Mouse (Mus musculus): Measurements from ENCODE around the gene Sh2b2. TPM values are rescaled to one million over a fixed set of nuclear protein-coding genes. Genes with fewer than 3 reads are reported as not detected.
A peak's percentile ranks its signal among the peaks of the same experiment; 100 is the strongest.

Sh2b2 gene
- polyA plus RNA-seq, 1 experiment from 2014 or later = 5.0 TPM

DNA sequence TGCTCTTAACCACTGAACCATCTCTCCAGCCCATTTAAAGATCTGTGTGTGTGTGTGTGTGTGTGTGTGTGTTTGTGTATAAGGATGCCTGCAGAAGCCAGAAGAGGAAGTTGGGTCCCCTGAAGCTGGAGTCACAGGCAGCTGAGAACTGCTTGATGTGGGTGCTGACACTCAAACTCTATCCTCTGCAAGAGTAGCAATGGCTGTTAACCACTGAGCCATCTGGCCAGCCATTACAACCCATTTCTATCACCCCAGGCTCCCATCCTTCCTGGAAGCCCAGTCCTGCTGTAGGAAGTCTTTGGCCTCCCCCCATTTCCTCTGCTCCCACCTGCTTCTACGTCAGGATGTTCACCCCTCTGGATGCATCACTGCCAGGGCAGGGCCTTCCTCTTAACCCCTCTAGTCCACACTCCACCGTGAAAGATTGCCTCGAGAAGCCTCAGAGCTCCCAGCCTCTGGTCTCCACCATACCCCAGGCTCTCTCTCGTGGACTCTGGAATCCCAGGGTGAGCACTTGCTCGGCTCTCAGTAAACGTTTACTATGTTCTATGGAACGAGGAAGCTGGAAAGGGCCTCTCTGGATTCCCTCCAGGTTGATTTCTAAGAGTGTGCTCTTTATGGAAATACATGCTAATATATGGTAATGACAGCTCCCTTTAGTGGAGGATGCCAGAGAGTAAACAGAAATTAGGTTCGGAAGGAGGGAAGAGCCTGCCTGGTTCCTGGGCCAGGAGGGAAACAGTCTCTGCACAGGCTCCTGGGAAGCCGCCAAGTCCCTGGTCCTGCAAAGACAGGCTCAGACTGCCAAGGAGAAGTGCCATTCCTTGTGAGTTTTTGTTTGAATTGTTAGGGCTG, 72.5 kb downstream of the Sh2b2 start:
- H3K36me3 ChIP-seq = peaks cover 12% of the 10 kb centered on the region
- H3K4me1 ChIP-seq = peaks cover 22% of the 10 kb centered on the region
- no peaks in the 10 kb centered on the region for H3K9me3 ChIP-seq (replicated peaks)
- WGBS = 49% methylated on average over 9 of the region's 9 CpGs
- H3K9ac ChIP-seq = no peak overlapping the region
- no peaks in the 10 kb centered on the region for H3K27me3 ChIP-seq
- no peak for ATAC-seq (replicated peaks; ENCODE audit: low FRiP score)
- no peak overlapping the region for H3K4me3 ChIP-seq (replicated peaks)
- H3K4me2 ChIP-seq = no peak overlapping the region
- H3K27ac ChIP-seq = no peak overlapping the region

DNA sequence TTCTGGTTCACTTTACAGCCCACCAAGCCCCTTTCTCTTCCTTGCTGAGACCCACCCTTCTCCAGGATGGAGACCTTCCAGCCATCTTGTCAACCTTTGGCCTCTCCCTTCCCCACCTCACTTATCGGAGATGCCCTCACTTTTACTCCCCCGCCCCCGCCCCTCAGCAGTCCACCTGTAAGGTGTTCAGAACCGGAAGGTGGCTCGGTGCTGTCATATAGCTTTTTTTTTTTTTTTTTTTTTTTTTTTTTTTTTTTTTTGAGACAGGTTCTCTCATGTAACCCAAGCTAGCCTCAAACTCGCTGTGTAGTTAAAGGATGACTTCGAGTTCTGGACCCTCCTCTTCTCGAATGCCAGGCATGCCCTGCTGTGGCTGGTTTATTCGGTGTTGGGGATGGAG, 73.4 kb downstream of the Sh2b2 start:
- Histone ChIP-seq H3K9me3 (replicated peaks) (0 out of 2 replicates have a peak, but pooled peaks cover 4% of the 10 kb centered on the region), H3K27ac (no peak overlapping the region), H3K4me3 (replicated peaks) (no peak overlapping the region), H3K36me3 (peaks cover 3% of the 10 kb centered on the region; the same call in 1 of the 2 replicates), H3K27me3 (no peaks in the 10 kb centered on the region), H3K4me1 (peaks cover 22% of the 10 kb centered on the region), H3K9ac (no peak overlapping the region), H3K4me2 (no peak overlapping the region)
- WGBS = 77% methylated on average over 9 of the region's 9 CpGs
- ATAC-seq (replicated peaks; ENCODE audit: low FRiP score) = no peak

DNA sequence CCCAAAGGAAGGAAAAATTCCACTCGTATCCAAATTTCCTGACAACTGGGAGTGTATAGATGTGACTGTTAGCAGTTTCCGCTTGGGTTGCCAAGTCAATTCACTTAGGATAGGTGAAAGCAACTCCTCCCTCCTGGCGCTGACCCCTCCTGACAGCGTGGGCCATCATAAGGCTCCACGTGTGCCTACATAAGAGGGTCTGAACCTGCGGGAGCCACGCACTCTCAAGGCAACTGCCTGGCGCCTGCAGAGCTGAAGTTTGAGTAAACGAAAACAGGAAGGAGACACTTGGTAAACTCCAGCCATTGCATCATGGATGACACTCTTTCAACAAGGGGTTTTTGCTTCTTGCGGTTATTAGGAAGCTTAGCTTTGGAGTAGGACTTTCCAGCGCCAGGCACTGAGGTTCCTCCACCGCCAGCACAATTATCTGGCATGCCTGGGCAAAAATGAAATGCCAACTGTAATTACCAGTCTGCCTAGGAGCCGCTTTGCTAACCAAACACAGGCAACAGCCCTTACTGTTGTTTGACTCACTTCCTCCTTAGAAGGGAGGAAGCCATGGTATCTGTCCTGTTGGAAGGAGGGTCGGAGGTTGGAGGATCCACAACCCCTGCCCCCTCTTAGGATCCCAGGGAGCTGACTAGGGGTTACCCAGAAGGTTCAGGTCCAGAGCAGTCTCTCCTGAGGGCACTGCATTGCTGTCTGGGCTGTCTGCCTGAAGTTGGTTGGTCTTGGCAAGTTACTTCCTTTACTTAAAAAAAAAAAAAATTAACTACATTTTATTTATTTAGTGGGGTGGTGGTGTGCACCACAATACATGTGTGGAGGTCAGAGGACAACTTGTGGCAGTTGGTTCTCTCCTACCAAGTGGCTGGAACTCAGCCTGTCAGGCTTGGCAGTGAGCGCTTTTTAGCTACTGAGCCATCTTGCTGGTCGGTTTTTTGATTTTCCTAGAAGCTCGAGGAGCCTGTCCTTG, 74.7 kb downstream of the Sh2b2 start:
- Histone ChIP-seq H3K36me3 (peaks cover 3% of the 10 kb centered on the region; the same call in 1 of the 2 replicates), H3K9me3 (replicated peaks) (0 out of 2 replicates have a peak, but pooled peaks cover 4% of the 10 kb centered on the region), H3K4me3 (replicated peaks) (peak overlapping the region; percentile 52), H3K4me1 (peaks cover 22% of the 10 kb centered on the region), H3K27ac (peak overlapping the region; percentile 48; the same call in 1 of the 2 replicates), H3K9ac (0 out of 2 replicates have a peak overlapping the region, but pooled peaks have one; percentile 57), H3K4me2 (peak overlapping the region; percentile 84), H3K27me3 (no peaks in the 10 kb centered on the region)
- ATAC-seq (replicated peaks; ENCODE audit: low FRiP score) = no peak
- 32% methylated on average over 17 of the region's 17 CpGs for WGBS

DNA sequence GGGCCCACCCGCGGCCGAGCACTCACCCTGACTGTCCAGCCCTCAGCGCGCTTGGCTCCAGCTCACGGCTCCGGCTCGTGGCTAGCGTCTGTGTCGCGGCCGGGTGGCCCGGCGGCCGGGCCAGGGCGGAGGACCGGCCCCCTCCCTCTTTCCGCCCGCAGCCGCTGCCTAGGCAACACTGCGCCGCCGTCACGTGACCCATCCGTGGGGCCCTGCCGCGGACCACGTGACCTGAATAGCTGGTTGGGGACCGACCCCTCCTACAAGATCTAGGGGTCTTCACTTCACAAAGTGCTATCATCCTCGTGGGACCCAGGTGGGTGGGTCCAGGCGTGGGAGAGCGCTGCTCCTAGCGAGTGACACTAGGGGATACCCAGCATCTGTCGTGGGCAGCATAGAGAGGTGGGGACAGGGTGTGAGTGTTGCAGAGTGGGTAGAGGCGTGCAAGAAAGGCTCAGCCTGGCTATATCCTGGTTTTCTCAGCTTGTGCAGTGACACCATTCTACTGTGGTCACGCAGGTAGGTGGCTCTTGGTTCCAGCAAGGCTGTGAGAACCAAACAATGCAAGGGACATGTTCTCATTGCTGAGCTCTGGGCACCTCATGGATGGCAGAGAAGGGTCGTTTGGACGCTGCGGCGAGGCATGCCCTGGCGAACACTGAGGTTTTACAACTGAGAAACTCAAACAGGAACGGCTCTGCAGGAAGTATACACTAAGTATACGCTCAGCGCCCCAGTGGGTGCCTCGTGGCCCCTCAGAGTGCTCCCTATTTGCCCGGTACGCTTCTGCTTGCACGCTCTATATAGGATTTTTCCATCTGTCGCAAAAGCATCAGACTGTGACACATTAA, 75.6 kb downstream of the Sh2b2 start, which contains the start of gene Orai2:
Gene Orai2, minus strand, starts transcription at position 202 of the 851 bp plus-strand sequence.
- Histone ChIP-seq H3K9me3 (replicated peaks) (0 out of 2 replicates have a peak, but pooled peaks cover 4% of the 10 kb centered on the region), H3K4me2 (peak within 1 kb of the TSS; percentile 84), H3K27me3 (no peaks in the 10 kb centered on the region), H3K4me3 (replicated peaks) (peak within 1 kb of the TSS; percentile 52), H3K4me1 (peaks cover 22% of the 10 kb centered on the region), H3K9ac (peak within 1 kb of the TSS; percentile 57), H3K36me3 (peaks cover 3% of the 10 kb centered on the region; the same call in 1 of the 2 replicates), H3K27ac (peak within 1 kb of the TSS; percentile 48)
- ATAC-seq (replicated peaks; ENCODE audit: low FRiP score) = peak; percentile 88
- 3% methylated on average over 48 of the region's 49 CpGs for WGBS

DNA sequence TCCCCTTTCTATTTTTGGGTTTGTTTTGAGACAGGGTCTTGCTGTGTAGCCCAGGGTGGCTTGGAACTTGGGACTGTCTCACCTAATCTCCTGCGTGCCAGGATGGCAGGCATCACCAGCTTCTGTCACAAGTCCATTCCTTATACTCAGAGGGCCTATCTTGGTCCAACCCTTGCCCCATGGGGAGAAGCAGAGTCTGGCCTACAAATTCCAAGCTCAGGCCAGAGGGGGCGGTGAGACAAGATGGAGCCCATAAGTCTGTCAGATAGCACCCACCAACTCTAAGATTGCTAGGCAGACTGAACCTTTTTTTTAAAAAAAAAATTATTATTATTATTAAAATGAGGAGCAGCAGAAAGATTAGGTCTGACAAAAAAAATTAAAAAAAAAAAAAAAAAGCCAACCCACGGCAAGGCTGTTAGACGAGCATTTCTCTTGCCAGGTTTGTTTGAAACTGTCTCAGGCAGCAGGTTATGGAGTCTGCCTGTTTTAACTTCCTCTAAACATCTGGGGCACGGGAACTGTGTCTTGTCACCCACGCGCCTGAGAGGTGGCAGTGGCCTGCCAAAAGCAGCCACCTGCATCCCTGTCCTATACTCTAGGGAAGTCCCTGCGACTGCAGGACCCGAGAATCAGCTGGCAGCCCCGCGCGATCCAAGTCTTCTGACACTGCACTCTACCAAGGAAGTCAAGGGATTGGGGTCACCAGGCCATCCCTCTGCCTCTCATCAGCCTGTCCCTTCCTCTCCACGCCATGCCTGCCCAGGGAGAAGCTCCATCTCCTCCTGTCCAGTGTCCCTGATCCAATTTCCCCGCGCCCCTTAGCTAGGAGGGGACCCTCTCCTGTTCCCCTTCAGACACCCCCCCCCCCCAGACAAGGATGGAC, 76.5 kb downstream of the Sh2b2 start:
- Histone ChIP-seq H3K4me2 (peak overlapping the region; percentile 84), H3K4me3 (replicated peaks) (peak overlapping the region; percentile 52), H3K36me3 (peaks cover 3% of the 10 kb centered on the region; the same call in 1 of the 2 replicates), H3K27me3 (no peaks in the 10 kb centered on the region), H3K4me1 (peaks cover 22% of the 10 kb centered on the region), H3K9ac (peak overlapping the region; percentile 57), H3K27ac (no peak overlapping the region), H3K9me3 (replicated peaks) (0 out of 2 replicates have a peak, but pooled peaks cover 4% of the 10 kb centered on the region)
- ATAC-seq (replicated peaks; ENCODE audit: low FRiP score) = peak; percentile 57
- WGBS = 11% methylated on average over 15 of the region's 15 CpGs

Other genes with a start within 250 kb of the Sh2b2 start
- 2.6 and 5.9 TPM in 2 replicates for gene Upk3b, start 208.1 kb downstream of the Sh2b2 start, polyA plus RNA-seq (2015; fragmentation: Nextera tagmentation; extraction: Ambion mirVana)
- 2.8 and 3.2 TPM in 2 replicates for gene Upk3bl, start 192.1 kb downstream of the Sh2b2 start, polyA plus RNA-seq (2015; fragmentation: Nextera tagmentation; extraction: Ambion mirVana)
- 15.4 and 18.5 TPM in 2 replicates for gene Rasa4, start 162.6 kb downstream of the Sh2b2 start, polyA plus RNA-seq (2015; fragmentation: Nextera tagmentation; extraction: Ambion mirVana)
- gene Polr2j, start 129.9 kb downstream of the Sh2b2 start, polyA plus RNA-seq (2015; fragmentation: Nextera tagmentation; extraction: Ambion mirVana) = 249 and 260 TPM in 2 replicates
- 33.6 and 40.2 TPM in 2 replicates for gene Lrwd1, start 110.5 kb downstream of the Sh2b2 start, polyA plus RNA-seq (2015; fragmentation: Nextera tagmentation; extraction: Ambion mirVana)
- 15.7 and 16.9 TPM in 2 replicates for gene Alkbh4, start 110.4 kb downstream of the Sh2b2 start, polyA plus RNA-seq (2015; fragmentation: Nextera tagmentation; extraction: Ambion mirVana)
- 6.0 and 6.3 TPM in 2 replicates for gene Orai2, start 75.8 kb downstream of the Sh2b2 start, polyA plus RNA-seq (2015; fragmentation: Nextera tagmentation; extraction: Ambion mirVana)
- 50.8 and 51.3 TPM in 2 replicates for gene Prkrip1, start 47.6 kb downstream of the Sh2b2 start, polyA plus RNA-seq (2015; fragmentation: Nextera tagmentation; extraction: Ambion mirVana)